Mouse (Mus musculus): ENCODE data around the gene Zfp691.

GRCm38 (mm10) chr4:119180133-119180707 lies 6.2 kb upstream of the Zfp691 start:
- TF ChIP-seq CTCF (IDR thresholded peaks at IDR 0.05; ENCODE audit: borderline replicate concordance, insufficient read depth, low read depth, low read length) (no peak), POLR2A (IDR thresholded peaks at IDR 0.05; ENCODE audit: borderline replicate concordance, insufficient read depth, low read length) (no peak)

Data from cerebellum, adult 2 months (tissue).